34 mouse cellular contexts compared by ENCODE assay signal in the genomic region with DNA sequence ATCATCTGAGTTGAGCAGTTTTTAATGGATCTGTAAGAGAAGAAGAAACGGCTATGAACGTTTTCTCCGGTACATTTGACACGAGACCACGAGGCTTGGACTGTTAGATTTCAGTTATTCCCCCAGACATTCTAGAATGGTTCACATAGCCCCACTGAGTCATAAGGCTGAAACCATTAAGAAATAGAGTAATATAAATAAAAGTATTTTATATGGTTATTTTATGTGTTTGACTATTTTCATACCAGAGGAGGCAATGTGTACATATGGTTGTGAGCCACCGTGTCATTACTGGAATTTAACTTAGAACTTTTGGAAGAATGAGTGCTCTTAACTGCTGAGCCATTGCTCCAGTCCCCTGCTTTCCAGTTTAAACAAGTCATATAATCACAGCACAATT. TPM values are rescaled to one million over a fixed set of nuclear protein-coding genes. Genes with fewer than 3 reads are reported as not detected.
"Had no signal": no experiment of that assay in that cellular context is flagged by ENCODE, and none has a peak within 500 bp of the region (broad histone marks: within the 10 kb centered on the region; RNA-seq: fewer than 3 reads in every experiment).

4930595M18Rik (minus strand) TSS at position 101 of the 400 bp plus-strand sequence.

- H3K27me3 ChIP-seq: embryonic facial prominence, embryonic 12.5 days; embryonic facial prominence, embryonic 13.5 days; embryonic facial prominence, embryonic 15.5 days; forebrain, embryonic 12.5 days; forebrain, embryonic 13.5 days; forebrain, embryonic 15.5 days had no signal

- H3K27ac ChIP-seq: embryonic facial prominence, embryonic 10.5 days; embryonic facial prominence, embryonic 12.5 days; embryonic facial prominence, embryonic 13.5 days; embryonic facial prominence, embryonic 15.5 days; forebrain, embryonic 10.5 days; forebrain, embryonic 12.5 days; forebrain, embryonic 13.5 days; forebrain, embryonic 15.5 days; gastrocnemius, adult 2 months; heart, adult 2 months had no signal

- H3K4me1 ChIP-seq: embryonic facial prominence, embryonic 10.5 days; embryonic facial prominence, embryonic 12.5 days; embryonic facial prominence, embryonic 13.5 days; embryonic facial prominence, embryonic 15.5 days; forebrain, embryonic 10.5 days; forebrain, embryonic 12.5 days; forebrain, embryonic 13.5 days; forebrain, embryonic 15.5 days had no signal

- H3K4me3 ChIP-seq: embryonic facial prominence, embryonic 10.5 days; embryonic facial prominence, embryonic 12.5 days; embryonic facial prominence, embryonic 13.5 days; embryonic facial prominence, embryonic 15.5 days; erythroblast, embryonic 14.5 days; forebrain, embryonic 10.5 days; forebrain, embryonic 12.5 days; forebrain, embryonic 13.5 days; forebrain, embryonic 15.5 days; gastrocnemius, adult 2 months; heart, adult 2 months had no signal

- DNase-seq: cerebellum, adult 8-10 months; cerebellum, adult 9-10 months; cerebellum, adult 9-11 months; cerebellum, postnatal 10 days; cerebellum, postnatal 14 days; cerebellum, postnatal 25 days; cerebellum, postnatal 36 days; embryo, embryonic 11 days; forebrain, postnatal 0 days; gastrocnemius, adult 2 months; gastrocnemius, postnatal 10 days; gastrocnemius, postnatal 14 days; gastrocnemius, postnatal 25 days; gastrocnemius, postnatal 36 days; heart, adult 11 months; heart, adult 18-20 months; heart, adult 2 months had no signal

- H3K36me3 ChIP-seq: embryonic facial prominence, embryonic 10.5 days; embryonic facial prominence, embryonic 12.5 days; embryonic facial prominence, embryonic 13.5 days; embryonic facial prominence, embryonic 15.5 days; forebrain, embryonic 10.5 days; forebrain, embryonic 12.5 days; forebrain, embryonic 15.5 days had no signal

RNA-seq across cellular contexts. Expression of gene 4930595M18Rik, which starts in this region (rescaled TPM):
- polyA plus RNA-seq: cortical plate, adult 2 months; embryonic facial prominence, embryonic 10.5 days; embryonic facial prominence, embryonic 11.5 days; embryonic facial prominence, embryonic 12.5 days; embryonic facial prominence, embryonic 13.5 days; embryonic facial prominence, embryonic 14.5 days; embryonic facial prominence, embryonic 15.5 days; erythroblast, embryonic 14.5 days; forebrain, embryonic 10.5 days; forebrain, embryonic 11.5 days; forebrain, embryonic 12.5 days; forebrain, embryonic 13.5 days; forebrain, embryonic 14.5 days; forebrain, embryonic 15.5 days; forebrain, embryonic 16.5 days; forebrain, postnatal 0 days; frontal cortex, adult 2 months; gonadal fat pad, adult 2 months; heart, adult 2 months had no signal
